Mouse (Mus musculus): ENCODE results near the gene Mettl7a1.
A peak's percentile ranks its signal among the peaks of the same experiment; 100 is the strongest.
"Not testable (repeated sequence)": the region's sequence is repeated elsewhere in the genome, so short reads cannot be mapped to it uniquely, and the experiment has no call there.

The Mettl7a1 gene

DNA sequence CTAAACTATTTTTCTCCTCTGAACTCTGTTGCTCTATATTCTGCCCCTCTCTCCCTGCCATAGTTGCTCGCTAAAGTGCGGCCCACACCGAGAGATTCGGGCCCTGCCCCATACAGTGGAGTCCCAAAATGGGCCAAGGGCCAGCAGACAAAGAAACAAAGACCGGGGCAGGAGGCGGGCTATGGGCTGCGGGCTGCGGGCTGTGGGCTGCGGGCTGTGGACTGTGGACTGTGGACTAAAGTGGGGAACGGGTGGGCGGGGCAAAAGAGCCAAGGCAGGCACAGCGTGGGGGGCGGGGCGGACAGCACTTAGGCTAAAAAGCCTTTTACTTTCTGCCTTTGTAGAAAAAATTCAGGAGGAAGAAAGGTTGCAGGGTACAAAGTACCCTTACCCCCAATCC is 42.8 kb downstream of the Mettl7a1 start:
- peak; percentile 81 to 91 for DNase-seq

DNA sequence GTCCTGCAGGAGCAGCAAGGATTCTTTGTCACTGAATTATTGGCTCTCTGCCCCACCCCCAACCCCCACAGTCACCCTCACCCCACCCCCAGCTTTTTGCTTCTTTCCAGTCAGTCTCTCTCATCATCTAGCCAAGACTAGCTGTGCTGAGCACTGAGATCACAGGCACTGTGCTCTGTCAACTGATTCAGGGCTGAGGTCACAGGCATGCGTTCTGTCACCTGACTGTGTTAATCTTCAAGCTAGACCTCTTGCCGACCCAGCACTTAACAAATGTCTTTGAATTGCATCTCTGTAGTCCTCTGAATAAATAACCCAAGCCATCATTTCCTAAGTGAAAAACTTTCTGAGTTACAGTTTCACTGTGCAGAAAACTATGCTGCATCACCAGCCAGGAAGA is 45.6 kb downstream of the Mettl7a1 start:
- peak; percentile 74 to 91 for DNase-seq

DNA sequence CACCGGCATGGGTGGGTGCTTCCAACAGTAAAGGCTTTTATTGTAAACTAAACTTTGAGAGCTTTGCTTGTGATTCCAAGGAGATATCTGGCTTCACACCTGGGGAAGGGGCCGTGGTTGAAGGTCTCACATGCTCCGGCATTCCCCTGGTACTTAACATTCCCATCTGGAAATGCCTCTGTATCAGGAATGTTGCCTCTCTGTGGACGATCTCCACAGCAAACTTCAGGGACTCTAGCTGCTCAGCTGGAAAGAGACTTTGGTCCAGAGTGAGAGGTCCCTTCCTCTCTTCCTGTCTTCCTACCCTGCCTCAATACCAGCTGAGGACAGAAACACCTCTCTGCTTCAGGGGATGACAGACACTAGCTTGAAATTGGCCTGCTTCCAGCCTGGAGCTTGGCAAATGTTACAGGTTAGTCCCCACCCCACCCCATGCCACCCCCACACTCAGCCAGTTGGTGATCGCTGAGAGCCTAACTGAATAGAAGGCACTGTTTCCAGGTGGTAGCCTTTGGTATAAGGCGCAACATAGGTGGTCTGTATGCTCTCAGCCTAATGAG is 47.6 kb downstream of the Mettl7a1 start:
- peak; percentile 52 to 56 for DNase-seq

DNA sequence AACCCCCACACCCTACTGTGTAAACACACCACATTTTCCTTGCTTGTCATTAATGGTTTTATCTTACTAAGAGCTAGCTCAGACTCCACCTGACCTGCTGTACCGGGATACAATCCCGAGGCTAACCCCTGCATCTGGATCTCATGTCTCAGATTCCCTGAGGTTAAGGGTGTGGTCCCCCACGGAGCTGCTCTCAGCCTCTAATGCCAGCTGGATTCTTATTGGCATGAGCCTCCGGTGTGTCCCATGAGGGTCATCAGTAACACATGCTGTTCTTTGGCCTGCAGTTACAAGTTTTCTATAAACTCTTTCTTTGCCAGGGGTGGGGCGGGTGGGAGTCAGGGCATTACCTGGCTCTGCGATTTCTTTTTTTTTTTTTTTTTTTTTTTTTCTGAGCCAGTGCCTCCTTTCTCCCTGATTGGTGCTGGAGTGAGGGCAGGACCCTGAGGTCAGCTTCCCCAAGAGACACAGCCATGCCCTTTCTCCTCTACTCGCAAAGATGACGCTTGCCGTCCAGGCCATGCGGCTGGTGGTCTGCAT is 48.8 kb downstream of the Mettl7a1 start, which contains the start of the genes Methig1 and Mettl7a2:
Methig1 (plus strand) TSS at position 439 of the 540 bp plus-strand sequence.
Mettl7a2 (plus strand) TSS at position 490 of the 540 bp plus-strand sequence.
- no peak for DNase-seq

DNA sequence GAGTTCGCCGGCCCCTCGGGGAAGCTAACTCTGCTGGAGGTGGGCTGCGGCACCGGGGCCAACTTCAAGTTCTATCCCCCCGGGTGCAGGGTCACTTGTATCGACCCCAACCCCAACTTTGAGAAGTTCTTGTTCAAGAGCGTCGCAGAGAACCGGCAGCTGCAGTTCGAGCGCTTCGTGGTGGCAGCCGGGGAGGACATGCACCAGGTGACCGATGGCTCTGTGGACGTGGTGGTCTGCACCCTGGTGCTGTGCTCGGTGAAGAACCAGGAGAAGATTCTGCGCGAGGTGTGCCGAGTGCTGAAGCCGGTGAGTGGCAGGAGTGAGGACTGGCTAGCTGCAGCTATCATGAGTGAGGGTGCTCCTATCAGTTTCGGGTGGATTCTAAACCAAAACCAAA is 49.5 kb downstream of the Mettl7a1 start:
- not testable (repeated sequence) for DNase-seq

DNA sequence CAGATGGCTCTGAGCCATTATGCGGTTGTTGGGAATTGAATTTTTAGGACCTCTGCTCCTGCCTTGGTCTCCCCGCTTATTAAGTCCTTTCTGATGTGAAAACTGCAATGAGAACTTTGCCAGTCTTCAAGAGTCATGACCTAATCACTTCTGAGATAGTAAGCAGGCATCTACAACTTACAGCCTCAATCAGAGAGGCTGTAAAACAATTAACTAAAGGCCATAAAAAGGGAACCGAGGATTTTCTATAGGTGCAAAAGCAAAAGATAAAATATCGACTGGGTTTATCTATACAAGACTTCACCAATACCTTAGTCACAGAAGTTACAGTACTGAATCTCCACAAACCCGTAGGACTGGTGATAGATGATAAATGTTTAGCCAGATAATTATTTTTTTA is 51.9 kb downstream of the Mettl7a1 start:
- no peak for DNase-seq

DNA sequence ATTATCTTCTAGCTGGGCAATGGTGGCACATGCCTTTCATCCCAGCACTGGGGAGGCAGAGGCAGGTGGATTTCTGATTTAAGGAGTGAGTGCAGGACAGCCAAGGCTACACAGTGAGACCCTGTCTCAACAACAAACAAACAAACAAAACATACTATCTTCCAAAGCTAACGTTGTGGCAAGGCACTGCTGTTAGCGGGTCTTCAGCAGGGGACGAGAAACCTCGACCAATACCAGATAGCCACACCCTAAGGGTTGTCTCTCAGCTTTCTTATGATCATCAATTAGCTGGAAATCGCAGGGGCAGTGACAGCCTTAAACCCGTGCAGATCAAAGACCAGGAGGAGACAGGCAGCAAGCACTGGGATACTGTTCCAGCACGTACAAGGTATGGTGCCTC is 60.3 kb downstream of the Mettl7a1 start, which contains the start of gene Higd1c:
Higd1c (plus strand) TSS at position 301 of the 400 bp plus-strand sequence.
- no peak for DNase-seq

DNA sequence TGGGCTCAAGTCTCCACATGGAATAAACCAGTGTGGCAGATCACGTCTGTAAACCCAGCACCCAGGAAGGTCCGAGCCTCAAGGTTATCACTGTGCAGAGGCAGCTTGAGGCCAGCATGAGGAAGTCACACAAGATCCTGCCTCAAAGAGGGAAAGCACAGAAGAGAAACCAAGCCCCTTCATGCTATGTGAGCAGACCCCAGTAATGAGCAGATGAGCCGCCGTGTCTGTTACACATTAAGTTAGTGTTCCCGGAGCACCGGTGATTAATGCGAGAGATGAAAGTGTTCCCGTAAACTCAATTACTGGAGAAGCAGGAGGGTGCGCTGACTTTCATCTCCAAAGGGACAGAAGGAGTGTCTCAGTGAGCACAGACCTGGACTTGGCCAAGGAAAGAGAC is 62.0 kb downstream of the Mettl7a1 start:
- DNase-seq, result not testable (repeated sequence)

DNA sequence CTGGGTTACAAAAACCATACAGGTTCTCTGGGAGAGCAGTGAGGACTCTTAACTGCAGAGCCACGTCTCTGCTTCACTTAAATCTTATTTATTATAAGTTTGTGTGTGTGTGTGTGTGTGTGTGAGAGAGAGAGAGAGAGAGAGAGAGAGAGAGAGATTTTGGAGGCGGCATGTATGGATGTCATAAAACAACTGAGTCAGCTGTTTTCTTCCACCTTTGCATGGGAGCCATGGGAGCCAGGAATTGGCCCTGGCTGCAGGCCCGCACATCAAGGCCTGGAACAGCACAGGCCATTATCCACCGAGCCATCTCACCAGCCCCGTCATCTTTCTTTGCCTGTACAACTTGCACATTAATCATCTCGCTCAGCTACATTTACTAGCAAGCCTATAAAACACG is 63.2 kb downstream of the Mettl7a1 start:
- no peak for DNase-seq

DNA sequence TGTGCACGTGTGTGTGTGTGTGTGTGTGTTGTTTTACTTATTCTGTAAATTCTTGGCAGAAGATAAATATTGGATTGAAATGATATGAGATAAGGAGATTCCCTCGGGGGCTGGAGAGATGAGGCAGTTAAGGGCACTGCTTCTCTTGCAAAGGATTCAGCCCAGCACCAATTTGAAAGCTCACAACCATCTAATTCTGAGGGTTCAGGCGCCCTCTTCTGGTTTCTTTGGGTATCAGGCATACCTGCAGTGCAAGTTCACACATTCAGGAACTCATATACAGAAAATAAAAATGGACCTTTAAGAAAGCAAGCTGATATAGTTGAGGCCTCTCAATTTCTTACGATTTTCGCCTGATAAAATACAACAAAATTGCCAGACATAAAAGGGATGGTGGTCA is 71.1 kb downstream of the Mettl7a1 start:
- peak; percentile 74 to 83 for DNase-seq

DNA sequence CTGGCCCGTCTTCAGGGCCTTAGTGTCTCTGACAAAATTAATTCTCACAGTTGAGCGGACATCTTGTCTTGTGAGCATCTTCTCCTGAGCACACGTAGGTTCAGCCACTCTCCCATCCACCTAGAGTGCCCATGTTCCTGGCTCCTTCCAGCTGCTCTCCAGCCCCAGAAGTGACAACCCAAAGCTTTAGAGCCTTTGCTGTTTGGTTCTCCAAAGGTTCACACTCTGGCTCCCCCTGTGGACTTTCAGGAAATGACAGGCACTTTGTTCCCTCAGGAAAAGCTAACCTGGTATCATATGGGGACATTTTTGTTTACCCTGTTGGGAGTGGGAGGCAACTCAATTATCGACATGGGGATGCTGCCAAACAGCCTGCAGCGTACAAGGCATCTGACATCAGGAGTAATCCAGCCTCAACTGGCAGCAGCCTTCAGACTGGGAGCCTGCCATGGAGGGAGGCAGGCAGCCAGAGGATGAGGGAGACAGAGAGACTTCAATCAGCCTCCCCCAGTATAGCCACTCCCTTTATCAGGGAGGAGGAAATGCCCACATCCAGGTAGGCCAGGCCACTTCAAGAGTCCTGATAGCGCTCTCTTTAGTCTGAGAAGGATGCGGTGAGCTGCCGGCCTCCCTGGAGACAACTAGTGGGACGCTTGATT is 74.0 kb downstream of the Mettl7a1 start:
- DNase-seq, result not testable (repeated sequence)

Data from kidney, postnatal 36 days (tissue).